Mouse (Mus musculus) naive thymus-derived CD4-positive, alpha-beta T cell, adult 2 months (primary cell): ENCODE results near the gene Fxyd5.
A peak's percentile ranks its signal among the peaks of the same experiment; 100 is the strongest.

Source experiments
- DNase-seq: peaks from one replicate; pipeline ENCODE4 v3.0.0-alpha.2; 2011; ENCODE audit warnings: low read depth

The Fxyd5 gene

DNA sequence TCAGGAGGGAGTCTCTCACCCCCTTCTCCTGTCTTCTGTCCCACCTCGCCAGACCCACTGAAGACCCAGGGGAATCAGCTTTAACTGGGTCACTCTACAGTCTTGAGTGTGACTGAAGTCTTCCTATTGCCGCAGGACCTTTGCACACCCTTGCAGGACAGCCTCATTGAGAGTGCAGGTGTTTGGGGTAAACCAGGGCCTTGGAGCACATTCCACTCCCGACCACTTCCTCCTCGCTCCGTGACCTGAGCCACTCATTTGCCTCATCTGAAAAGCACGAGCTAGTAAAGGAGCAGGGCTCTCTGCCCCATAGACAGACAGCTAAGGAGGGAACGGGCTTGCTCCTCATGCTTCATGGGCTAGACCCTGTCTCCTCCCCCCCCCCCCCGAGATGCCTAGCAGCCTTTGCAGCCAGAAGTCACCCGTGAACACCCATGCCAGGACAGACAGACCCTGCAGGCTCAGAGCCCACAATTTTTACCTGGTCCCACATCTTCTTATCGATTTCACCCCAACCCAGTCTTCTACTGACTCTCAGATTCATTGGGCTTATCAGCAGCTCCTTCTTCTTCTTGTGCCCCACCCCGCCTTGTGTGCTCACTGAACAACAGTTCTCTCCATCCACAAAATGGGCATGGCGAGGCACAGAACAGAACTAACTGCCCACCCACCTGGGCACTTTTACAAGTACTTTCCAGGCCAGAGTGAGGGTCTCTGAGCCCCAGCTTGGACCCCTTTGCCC lies 1.8 kb downstream of the Fxyd5 start:
- peak; percentile 46 for DNase-seq

DNA sequence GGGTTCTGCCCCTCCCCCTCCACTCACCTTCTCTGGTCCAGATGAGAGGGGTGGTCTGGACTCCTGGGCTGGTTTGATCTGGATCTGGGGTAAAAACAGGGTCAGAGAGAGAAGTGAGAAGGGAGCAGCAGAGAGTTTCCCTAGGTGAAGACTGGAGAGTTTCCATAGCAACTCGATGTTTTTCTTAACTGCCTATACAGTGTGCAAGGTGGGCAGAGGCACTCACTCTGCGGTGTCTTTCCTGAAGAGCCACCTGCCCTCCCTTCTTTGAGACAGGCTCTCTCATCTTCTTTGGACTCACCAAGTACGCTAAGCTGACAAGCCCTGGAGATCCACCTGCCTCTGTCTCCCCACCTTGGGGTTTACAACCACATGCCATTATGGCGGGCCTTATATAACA lies 3.3 kb downstream of the Fxyd5 start:
- DNase-seq, result peak; percentile 54

GRCm38 (mm10) chr7:31037675-31038074 lies 4.6 kb downstream of the Fxyd5 start:
- peak; percentile 76 for DNase-seq

GRCm38 (mm10) chr7:31036917-31037316 lies 5.4 kb downstream of the Fxyd5 start:
- peak; percentile 63 for DNase-seq

GRCm38 (mm10) chr7:31035291-31035690 lies 7.0 kb downstream of the Fxyd5 start:
- DNase-seq, result no peak

GRCm38 (mm10) chr7:31034789-31035188 lies 7.5 kb downstream of the Fxyd5 start:
- DNase-seq, result peak; percentile 89

GRCm38 (mm10) chr7:31033409-31034165 lies 8.7 kb downstream of the Fxyd5 start:
- DNase-seq, result peak; percentile 84

- DNase-seq, result peak; percentile 55
These were observed 10.6 kb downstream of the Fxyd5 start for GRCm38 (mm10) chr7:31031731-31032130.

GRCm38 (mm10) chr7:31030717-31031116 lies 11.6 kb downstream of the Fxyd5 start:
- DNase-seq, result peak; percentile 54

GRCm38 (mm10) chr7:31028609-31029008 lies 13.7 kb downstream of the Fxyd5 start:
- DNase-seq, result peak; percentile 48

DNA sequence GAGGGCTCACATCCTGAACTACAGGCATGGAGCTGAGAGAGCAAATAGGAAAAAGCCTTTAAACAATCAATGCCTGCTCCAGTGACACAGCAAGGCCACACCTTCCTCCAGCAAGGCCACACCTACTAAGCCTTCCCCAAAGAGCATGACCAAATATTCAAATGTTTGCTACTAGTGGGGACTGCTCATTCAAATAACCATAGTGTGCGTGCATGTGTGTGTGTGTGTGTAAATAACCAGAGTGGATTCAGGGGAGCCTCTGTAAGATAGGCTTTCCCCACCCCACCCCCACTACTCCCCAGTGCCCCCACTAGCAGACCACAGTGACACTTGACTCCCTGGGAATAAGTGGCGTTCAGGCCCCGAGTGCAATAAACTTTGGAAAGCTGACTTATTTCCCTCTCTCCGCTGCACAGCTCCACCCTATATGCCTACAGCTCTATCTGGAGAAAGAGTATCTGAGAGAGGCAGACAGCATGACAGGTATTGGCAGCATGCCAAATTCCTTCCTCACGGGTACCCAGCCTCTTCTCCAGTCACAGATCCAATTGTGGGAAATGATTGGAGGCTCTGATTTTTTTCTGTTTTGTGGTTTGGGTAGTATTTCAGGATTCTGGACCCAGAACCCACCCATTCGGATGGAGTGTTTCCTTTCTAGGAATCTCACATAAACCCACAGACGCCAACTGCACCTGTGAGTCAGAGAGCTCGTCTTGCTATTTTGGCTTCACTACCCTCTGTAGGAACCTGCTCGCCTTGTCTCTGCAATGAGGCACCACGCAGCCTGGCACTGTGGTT lies 25.0 kb downstream of the Fxyd5 start:
- peak; percentile 39 for DNase-seq

DNA sequence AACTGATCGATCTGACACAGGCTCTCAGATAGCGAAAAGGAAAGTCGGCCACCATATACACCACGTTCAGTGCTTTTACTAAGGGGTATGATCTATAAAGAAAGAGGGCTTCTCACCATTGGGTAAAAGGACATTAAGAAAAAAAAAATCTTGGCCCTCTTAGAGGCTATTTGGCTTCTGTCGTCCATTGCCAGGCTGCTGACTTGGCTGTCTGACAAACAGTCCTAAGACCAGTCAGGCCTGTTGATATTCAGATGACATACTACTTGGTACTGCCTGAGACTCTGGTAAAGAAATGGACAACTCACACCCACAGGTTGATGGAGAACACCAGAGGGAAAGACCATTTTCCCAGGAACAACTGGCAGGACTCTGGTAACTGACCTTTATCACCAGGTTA lies 29.3 kb downstream of the Fxyd5 start:
- no peak for DNase-seq

DNA sequence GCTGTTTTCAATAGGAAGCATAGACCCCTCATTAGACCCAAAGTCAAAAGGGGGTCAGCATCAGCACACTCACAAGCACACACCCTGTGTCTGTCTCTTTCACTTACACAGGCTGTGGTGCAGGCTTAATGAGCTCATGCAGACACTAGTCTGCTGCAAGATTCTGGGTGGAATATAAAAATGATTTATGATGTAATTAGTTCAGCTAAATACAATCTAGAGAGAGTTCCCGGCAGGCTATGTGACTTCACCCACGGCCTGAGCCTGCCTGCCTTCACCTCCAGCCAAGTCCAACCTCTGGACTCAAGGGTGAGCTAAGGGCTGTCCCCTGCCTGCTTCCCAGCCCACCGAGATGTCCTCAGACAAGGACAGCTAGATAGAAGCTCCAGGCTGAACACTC lies 33.4 kb downstream of the Fxyd5 start:
- no peak for DNase-seq

GRCm38 (mm10) chr7:31008175-31008574 lies 34.1 kb downstream of the Fxyd5 start:
- DNase-seq, result no peak

- no peak for DNase-seq
These were observed 34.5 kb downstream of the Fxyd5 start for GRCm38 (mm10) chr7:31007775-31008174.

- DNase-seq, result peak; percentile 87
These were observed 39.6 kb downstream of the Fxyd5 start for GRCm38 (mm10) chr7:31002650-31003049.

DNA sequence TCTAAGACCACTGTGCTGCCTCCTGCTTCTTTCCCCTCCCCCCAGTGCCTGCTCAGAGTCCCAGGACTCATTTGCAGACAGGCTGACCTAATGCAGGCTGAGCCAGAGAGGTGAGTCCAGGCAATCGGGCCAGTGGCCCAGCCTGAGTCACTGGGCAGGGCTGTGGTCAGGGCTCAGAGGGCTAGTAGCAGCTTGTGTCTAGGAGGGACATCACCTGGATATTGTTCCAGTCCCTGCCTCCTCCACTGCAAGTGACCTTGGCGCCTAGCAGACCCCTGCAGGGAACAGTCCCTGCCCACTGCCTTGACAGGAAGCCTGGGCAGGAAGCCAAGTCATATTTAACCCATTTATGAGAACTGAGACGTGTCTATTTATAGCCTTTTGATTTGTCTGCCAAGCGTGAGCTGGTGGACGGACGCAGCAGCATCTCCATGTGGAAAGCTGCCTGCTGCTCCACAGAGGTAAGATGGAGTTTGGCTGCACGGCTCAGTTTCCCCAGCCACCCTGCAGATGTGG lies 41.7 kb downstream of the Fxyd5 start:
- peak; percentile 76 for DNase-seq

DNA sequence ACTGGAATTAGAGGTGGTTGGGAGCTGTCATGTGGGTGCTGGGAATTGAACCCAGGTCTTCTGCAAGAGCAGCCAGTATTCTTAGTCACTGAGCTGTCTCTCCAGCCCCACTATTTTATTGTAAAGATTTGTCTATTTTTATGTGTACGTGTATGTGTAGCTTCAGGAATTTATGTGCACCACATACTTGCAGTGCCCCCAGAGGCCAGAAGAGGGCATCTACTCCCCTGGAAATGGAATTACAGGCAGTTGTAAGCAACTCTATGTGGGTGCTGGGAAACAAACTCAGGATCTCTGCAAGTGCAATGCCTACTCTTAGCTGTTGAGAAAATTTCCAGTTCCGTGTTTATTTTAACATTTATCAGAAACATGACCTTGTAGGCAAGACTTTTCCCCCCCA lies 45.8 kb downstream of the Fxyd5 start:
- peak; percentile 40 for DNase-seq

- DNase-seq, result no peak
These were observed 48.3 kb downstream of the Fxyd5 start for GRCm38 (mm10) chr7:30993986-30994385.

DNA sequence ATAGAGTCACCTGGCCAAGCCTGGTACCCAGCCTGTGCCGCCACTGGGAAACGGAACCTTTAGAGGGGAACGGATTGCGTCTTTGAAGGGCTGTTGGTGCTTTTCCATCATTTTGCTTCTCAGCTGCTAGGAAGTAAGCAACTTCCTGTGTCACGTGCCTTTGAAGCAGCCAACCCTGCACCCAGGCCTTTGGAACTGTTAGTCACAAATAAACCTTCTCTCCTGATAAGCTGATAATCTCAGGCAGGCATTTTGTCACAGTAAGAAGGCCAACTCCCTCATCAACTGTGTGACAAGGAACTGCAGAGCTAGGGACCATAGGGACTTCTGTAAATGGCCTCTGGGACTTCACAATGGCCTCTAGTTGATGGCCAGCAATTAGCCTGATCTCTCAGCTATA lies 50.1 kb downstream of the Fxyd5 start:
- no peak for DNase-seq

GRCm38 (mm10) chr7:30988519-30989162 lies 53.6 kb downstream of the Fxyd5 start:
- no peak for DNase-seq

DNA sequence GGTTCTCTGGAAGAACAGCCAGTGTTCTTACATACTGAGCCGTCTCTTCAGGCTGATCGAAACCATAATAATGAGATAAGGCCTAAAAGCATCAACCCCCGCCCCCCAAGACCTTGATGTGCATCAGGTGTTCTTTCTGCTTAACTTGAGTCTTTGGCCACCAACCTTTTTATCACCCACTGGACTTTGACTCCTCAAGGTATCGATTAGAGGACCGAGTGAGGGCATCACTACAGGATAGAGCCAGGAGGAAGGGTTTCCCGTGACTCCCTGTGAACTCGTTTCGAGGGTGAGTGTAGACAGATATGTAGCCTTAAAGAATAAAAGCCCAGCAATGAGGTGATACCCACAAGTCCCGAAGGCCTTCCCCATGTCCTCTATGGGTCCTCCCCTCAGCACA lies 56.9 kb downstream of the Fxyd5 start:
- no peak for DNase-seq
